Mouse (Mus musculus) c-Kit-positive CD71-positive TER-119-negative erythroid progenitor cells, embryonic 14.5 days (primary cell): ENCODE data around the gene Rhot2.
"Not testable (repeated sequence)": the region's sequence is repeated elsewhere in the genome, so short reads cannot be mapped to it uniquely, and the experiment has no call there.

Source experiments
- DNase-seq: peaks from one replicate; pipeline ENCODE4 v3.0.0-alpha.2; 2013; ENCODE audit warnings: low read depth

Rhot2 gene

DNA sequence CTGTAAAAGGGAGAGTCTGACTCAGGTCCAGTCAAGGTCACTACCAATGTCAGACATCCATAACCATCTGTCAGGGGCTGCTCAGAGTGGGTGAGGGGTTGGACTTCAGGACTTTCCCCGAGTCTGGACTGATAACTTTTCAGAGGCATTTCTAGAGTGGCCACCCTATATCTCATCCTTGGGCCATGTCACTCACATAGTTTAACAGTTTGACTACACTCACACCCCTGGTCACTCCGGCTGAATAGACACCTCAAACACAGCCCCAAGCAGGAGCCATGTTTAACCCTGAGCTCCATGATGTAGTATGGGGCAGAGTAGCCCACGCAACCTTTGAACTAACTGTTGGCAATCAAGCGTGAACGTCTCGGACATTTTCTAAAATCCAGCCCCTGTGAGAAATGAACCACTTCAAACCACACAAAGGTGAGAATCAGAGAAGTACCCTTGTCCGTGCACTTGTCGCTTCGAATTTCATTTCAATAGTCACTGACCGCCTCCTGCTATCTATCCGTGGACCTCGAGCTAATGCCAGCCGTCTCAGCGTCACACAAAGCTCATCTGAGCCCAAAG, 29.6 kb upstream of the Rhot2 start:
- DNase-seq, result no peak

GRCm38 (mm10) chr17:25873405-25874147, 28.9 kb upstream of the Rhot2 start:
- no peak for DNase-seq

GRCm38 (mm10) chr17:25872676-25873075, 28.0 kb upstream of the Rhot2 start:
- DNase-seq, result no peak

- not testable (repeated sequence) for DNase-seq
Measured at GRCm38 (mm10) chr17:25871566-25871965, 26.9 kb upstream of the Rhot2 start.

DNA sequence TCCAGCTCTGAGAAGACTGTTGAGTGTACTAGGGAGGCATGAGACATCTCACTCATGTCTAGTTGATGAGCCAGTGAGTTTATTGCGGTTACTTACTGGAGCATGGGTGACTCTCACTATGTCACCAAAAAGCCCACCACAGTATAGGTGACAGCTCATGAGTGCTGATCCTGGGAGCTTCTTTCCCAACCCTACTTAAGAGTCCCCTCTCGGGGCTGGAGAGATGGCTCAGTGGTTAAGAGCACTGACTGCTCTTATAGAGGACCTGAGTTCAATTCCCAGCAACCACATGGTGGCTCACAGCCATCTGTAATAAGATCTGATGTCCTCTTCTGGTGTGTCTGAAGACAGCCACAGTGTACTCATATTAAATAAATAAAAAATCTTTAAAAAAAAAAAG, 25.3 kb upstream of the Rhot2 start:
- DNase-seq, result no peak

DNA sequence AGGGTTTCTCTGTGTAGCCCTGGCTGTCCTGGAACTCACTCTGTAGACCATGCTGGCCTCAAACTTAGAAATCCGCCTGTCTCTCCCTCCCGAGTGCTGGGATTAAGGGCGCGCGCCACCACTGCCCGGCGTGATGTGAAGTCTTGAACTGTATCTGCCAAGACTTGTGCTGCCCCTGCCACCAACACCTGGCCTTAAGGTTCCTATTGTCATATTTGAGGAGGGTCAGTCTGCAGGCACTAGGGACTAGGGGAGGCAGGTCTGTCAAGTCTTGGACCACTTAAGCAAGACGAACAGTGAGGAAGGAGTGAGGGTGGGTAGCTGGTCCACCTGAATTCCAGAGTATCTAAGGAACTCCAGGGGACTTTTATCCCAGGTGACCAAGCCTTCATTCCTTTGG, 24.8 kb upstream of the Rhot2 start:
- no peak for DNase-seq

DNA sequence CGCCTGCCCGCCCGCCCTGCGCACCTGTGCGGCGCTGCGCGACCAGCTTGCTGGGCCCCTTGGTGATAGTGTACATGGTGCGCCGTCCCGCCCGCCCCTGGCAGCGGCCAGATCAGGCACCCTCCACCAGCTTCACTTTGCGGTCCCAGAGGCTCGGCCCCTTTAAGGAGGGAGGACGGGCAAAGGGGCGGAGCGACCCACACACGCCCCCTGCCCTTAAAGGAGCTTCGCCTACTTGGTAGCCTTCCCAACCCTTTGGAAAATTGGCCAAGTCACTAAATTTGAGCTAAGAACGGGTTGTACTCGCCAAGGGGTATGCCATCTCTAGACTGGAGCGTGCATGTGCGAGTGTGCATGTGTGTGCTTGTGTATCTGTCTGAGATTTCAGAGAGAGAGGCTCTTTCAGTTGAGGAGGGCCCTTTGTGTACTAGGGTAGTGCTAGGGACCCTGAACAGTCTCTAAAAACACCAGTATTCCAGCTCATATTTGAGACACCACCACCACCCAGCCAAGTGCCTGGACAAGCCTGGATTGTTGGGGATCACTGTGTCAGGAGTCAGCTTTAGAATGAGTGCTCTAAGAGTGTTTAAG, 24.0 kb upstream of the Rhot2 start, which contains the start of gene Mcrip2:
TSS of gene Mcrip2 (minus strand) at position 164 of the 591 bp plus-strand sequence.
- DNase-seq, result no peak

DNA sequence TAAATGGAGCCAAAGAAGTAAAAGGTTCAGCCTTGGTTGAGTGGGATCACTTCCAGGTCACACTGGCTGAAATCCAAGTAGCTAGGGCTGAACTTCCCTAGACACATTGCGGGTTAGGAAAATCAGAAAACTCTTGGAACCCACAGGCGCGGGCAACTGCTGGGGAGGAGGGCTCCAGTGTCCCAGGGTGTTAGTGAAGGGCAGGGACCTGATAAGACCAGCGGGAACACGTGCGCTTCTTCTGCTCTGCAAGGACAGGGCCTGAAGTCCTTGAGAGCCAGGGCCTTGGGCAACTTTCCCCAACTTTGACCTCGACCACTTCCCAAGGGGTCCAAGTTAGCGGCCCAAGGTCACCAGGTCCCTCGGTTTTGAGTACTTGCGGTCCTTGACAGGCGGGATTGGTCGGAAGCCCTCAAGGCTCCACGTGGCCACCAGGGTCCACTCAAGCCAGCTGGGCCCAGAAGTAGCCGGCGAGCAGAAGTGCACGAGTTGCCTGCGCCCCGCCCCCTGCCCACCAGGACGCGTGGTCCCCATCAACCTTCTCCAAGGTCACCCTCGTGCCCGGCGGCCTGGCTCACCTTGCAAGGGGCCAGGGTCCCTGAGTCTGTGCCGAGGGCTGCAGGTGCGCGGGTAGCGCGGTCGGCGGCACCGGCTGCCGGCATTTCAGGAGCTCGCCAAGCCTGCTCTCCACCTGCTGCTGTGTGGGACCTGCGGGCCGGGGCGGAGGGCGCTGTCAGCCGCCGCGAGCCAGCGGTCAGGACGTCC, 23.4 kb upstream of the Rhot2 start:
- no peak for DNase-seq

- no peak for DNase-seq
Measured at GRCm38 (mm10) chr17:25867509-25867835, 22.8 kb upstream of the Rhot2 start.

DNA sequence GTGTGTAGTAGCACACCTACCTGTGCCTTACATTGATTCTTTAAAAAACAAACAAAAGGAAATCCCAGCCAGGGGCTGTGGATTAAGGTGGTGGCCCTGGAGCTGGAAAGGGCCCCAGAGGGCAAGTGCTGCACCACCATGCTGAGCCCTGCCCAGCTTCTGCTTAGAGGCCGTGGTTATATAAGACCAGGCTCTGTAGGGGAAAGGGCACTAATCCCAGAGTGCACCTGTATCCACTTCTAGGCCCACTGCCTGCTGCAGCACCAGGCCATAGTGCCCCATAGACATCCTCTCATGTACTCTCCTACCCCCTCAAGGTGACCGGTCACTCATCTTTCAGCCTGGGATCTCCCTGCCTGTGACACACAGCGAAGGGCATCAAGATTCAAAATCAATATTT, 21.5 kb upstream of the Rhot2 start:
- no peak for DNase-seq

GRCm38 (mm10) chr17:25865288-25865687, 20.6 kb upstream of the Rhot2 start:
- no peak for DNase-seq

DNA sequence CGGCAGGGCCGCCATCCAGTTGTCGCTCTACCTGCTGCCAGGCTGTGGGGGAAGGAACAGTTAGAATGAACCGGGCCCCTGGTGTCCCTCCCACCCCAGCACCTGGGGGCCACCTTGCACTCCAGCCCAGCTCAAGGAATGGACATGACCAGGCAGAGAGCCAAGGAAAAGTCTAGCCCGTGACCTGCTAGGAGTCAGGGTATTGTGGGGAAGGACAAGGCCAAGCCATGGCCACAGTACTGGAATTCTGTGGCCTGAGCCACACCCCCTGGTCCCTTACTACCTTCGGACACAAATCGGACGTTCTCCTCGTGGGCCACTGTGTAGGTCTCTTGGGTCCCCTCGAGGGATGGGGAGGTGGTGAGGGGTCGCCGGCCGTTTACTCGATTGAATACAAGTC, 19.7 kb upstream of the Rhot2 start:
- no peak for DNase-seq

DNA sequence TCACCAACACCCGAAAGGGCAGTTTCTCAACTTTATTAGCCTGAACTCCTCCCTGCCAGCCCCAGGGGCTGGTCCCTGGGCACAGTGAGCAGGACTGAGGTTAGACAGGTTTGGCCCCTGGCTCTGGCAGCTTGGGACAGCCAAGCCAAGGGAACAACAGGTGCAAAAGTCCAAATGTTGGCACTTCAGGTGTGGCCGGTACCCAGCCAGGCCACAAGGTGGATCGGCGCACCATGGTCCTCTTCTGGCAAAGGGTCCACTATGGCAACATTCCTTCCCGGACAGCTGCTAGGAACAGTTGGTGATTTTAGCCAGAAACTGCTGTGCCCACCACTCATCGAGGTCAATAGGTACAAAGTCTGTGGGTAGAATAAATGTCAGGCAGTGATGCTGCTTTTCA, 19.0 kb upstream of the Rhot2 start:
- no peak for DNase-seq

DNA sequence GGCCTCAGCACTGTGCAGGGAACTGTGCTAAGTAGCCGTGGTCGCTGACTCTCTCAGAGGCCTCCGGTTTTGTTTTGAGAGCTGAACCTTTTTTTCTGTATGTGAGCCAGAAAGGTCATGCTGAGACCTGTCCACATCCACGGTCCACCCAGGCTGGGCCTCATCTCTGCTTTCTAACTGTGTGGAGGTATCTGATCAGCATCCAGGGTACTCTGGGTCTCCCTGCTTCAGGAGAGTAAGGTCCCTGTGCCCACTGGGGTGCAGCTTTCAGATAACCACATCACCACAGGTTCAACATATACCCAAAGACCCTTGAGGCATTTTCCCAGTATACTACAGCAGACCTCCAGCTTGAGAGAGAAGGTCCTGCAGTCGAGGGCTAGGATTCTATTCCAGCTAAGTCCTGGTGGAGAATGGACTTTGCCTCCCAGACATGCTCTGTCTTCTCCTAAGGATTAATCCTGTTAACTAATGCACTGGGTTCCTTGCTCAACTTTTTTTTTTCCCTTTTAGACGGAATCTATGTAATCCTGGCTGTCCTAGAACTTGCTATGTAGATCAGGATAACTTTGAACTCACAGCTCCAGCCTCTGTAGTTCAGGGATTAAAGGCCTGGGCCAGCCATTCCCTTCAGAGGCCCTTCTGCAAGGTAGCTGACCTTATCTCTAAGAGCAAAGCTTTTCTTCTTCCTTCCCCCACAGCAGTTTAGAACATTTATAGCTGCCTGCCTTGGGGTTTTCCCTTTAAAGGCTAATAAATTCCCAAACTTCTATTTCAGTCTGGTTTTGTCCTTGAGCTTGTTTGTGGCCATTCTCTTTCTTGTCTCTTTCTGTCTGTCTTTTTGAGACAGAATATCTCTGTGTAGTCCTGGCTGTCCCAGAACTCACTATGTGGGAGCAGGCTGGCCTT, 17.3 kb upstream of the Rhot2 start:
- DNase-seq, result no peak

- peak; percentile 86 for DNase-seq
Measured at GRCm38 (mm10) chr17:25860832-25861703, 16.4 kb upstream of the Rhot2 start, which contains the start of gene Wdr90. TSS of gene Wdr90 (minus strand) at chr17:25861501.

GRCm38 (mm10) chr17:25860229-25860628, 15.6 kb upstream of the Rhot2 start:
- no peak for DNase-seq

DNA sequence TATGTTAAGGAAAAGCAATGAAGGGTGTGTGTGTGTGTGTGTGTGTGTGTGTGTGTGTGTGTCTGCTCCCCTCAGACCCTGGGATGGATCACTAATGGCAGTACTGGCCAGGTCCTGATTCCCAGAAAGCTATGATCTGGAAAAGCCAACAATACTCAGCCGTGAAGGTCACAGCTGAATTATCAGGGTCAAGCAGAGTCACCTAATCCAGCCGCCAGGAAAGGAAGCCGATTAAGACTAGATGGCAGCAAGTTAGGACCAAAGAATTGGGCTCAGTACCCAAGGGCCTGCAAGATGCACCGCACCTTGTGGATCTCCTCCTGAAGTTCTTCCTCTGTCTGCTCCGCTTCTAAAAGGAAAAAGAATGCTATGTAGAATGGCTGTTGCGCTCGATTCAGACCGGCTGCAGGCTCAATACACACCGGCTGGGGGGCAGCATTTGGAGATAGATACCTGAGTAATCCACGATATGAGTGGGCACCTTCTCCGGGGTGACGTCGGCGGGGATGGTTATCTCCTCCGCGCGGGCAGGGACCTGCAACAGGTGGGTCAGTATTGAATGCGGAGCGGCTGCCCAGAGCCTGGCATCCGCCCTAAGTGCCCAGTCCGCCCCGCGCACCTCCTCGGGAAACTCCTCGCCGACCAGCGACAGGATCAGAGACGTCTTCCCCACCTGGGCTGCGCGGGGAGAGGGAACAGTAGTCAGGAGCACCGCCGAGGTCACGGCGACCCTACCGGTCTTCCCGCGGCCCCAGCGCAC, 835 bp downstream of the Rhot2 start:
- DNase-seq, result no peak

DNA sequence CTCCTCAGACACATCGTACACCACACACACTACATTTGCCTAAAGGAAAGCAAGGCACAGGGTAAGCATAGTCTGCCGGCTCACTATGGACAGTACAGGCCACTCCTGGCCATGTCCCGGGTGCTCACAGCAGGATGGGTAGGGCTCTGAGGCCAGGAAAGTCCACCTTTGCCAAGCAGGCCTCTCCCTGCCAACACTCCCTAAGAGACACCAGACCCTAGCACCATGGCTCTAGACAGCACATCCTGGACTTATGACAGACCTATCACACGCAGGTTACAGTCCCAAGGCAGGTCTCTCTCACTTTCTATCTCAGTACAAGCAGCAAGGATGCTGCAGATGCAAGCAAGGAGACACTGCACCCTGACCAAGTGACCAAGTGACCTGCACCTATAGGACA, 1.5 kb downstream of the Rhot2 start:
- no peak for DNase-seq

DNA sequence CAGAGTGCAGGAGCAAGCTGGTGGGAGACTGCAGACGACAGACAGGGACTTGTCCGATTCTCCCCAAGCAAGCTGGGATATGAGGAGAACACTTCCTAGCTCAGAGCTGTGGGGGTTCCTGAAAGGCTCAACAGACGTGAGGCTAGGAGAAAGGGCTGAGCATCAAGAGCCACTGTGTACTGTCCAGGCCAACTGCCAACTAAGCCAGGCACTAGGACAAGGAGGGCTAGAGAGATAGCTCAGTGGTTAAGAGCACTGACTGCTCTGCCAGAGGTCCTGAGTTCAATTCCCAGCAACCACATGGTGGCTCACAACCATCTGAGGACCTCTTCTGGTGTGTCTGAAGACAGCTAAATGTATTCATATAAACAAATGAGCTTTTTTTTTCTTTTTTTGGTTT, 2.1 kb downstream of the Rhot2 start:
- DNase-seq, result no peak
